In genomic region chr13:49480551-49480950, GRCm38 (mm10) we compare ENCODE assay signal across 8 mouse cellular contexts. TPM values are rescaled to one million over a fixed set of nuclear protein-coding genes. Genes with fewer than 3 reads are reported as not detected.
DNase-seq lines count a peak whose midpoint lies in the region; ATAC-seq and TF ChIP-seq lines count a peak whose summit lies in the region.

No protein-coding gene starts in this region.

- no peak overlapping the region for H3K9ac ChIP-seq in forebrain, embryonic 13.5 days
- H3K9ac ChIP-seq in limb, embryonic 12.5 days (replicated peaks): no peak overlapping the region
- no peak overlapping the region for H3K9ac ChIP-seq in heart, embryonic 16.5 days (ENCODE audit: low read length)
- no peak overlapping the region for H3K9ac ChIP-seq in midbrain, embryonic 16.5 days (ENCODE audit: low read depth, low read length)

- H3K9me3 ChIP-seq in forebrain, embryonic 13.5 days (replicated peaks): no peaks in the 10 kb centered on the region
- no peaks in the 10 kb centered on the region for H3K9me3 ChIP-seq in forebrain, embryonic 10.5 days
- no peaks in the 10 kb centered on the region for H3K9me3 ChIP-seq in limb, embryonic 12.5 days
- H3K9me3 ChIP-seq in limb, embryonic 10.5 days (replicated peaks): no peaks in the 10 kb centered on the region
- H3K9me3 ChIP-seq in heart, embryonic 16.5 days (replicated peaks; ENCODE audit: control insufficient read depth, low read length): no peaks in the 10 kb centered on the region
- no peaks in the 10 kb centered on the region for H3K9me3 ChIP-seq in midbrain, embryonic 16.5 days (replicated peaks; ENCODE audit: control insufficient read depth, low read length, poor library complexity, severe bottlenecking)

- no peaks in the 10 kb centered on the region for H3K27me3 ChIP-seq in forebrain, embryonic 13.5 days
- H3K27me3 ChIP-seq in forebrain, embryonic 10.5 days (ENCODE audit: poor library complexity, severe bottlenecking): no peaks in the 10 kb centered on the region
- H3K27me3 ChIP-seq in limb, embryonic 12.5 days: no peaks in the 10 kb centered on the region
- no peaks in the 10 kb centered on the region for H3K27me3 ChIP-seq in limb, embryonic 10.5 days (ENCODE audit: low read depth, poor library complexity, severe bottlenecking)
- H3K27me3 ChIP-seq in heart, embryonic 16.5 days (ENCODE audit: control insufficient read depth, insufficient read depth, low read length): no peaks in the 10 kb centered on the region
- H3K27me3 ChIP-seq in small intestine, adult 2 months (ENCODE audit: control insufficient read depth, insufficient read depth, low read length): no peaks in the 10 kb centered on the region
- H3K27me3 ChIP-seq in midbrain, embryonic 16.5 days (ENCODE audit: control insufficient read depth, insufficient read depth, low read depth, low read length): no peaks in the 10 kb centered on the region

- DNase-seq in forebrain, embryonic 10.5 days (ENCODE audit: extremely low spot score, low spot score): no peak
- no peak for DNase-seq in limb, embryonic 10.5 days (ENCODE audit: low spot score)
- DNase-seq in urinary bladder, postnatal 25 days (ENCODE audit: low spot score): no peak

- no peak overlapping the region for H3K27ac ChIP-seq in forebrain, embryonic 13.5 days
- H3K27ac ChIP-seq in forebrain, embryonic 10.5 days: no peak overlapping the region
- H3K27ac ChIP-seq in limb, embryonic 12.5 days: peak overlapping the region; percentile 84
- H3K27ac ChIP-seq in limb, embryonic 10.5 days: no peak overlapping the region
- peak overlapping the region; percentile 72 for H3K27ac ChIP-seq in heart, embryonic 16.5 days (ENCODE audit: low read length)
- H3K27ac ChIP-seq in small intestine, adult 2 months (ENCODE audit: insufficient read depth, low read depth, low read length): peak overlapping the region; percentile 83
- H3K27ac ChIP-seq in midbrain, embryonic 16.5 days (ENCODE audit: low read length): no peak overlapping the region

- H3K4me2 ChIP-seq in forebrain, embryonic 13.5 days: no peak overlapping the region
- no peak overlapping the region for H3K4me2 ChIP-seq in limb, embryonic 12.5 days
- no peak overlapping the region for H3K4me2 ChIP-seq in heart, embryonic 16.5 days (ENCODE audit: low read depth, low read length)
- H3K4me2 ChIP-seq in midbrain, embryonic 16.5 days (ENCODE audit: low read length): no peak overlapping the region

- no peaks in the 10 kb centered on the region for H3K36me3 ChIP-seq in forebrain, embryonic 13.5 days (ENCODE audit: poor library complexity, severe bottlenecking)
- no peaks in the 10 kb centered on the region for H3K36me3 ChIP-seq in forebrain, embryonic 10.5 days (replicated peaks)
- no peaks in the 10 kb centered on the region for H3K36me3 ChIP-seq in limb, embryonic 12.5 days
- H3K36me3 ChIP-seq in limb, embryonic 10.5 days: no peaks in the 10 kb centered on the region
- H3K36me3 ChIP-seq in heart, embryonic 16.5 days (ENCODE audit: control insufficient read depth, insufficient read depth): no peaks in the 10 kb centered on the region
- H3K36me3 ChIP-seq in small intestine, adult 2 months (ENCODE audit: control insufficient read depth, insufficient read depth, low read length): no peaks in the 10 kb centered on the region
- no peaks in the 10 kb centered on the region for H3K36me3 ChIP-seq in midbrain, embryonic 16.5 days (ENCODE audit: control insufficient read depth, insufficient read depth, low read length)

- H3K4me1 ChIP-seq in forebrain, embryonic 13.5 days: 0 out of 2 replicates have a peak, but pooled peaks cover 2% of the 10 kb centered on the region
- H3K4me1 ChIP-seq in forebrain, embryonic 10.5 days: no peaks in the 10 kb centered on the region
- H3K4me1 ChIP-seq in limb, embryonic 12.5 days (replicated peaks): peaks cover 18% of the 10 kb centered on the region
- H3K4me1 ChIP-seq in limb, embryonic 10.5 days: no peaks in the 10 kb centered on the region
- H3K4me1 ChIP-seq in heart, embryonic 16.5 days (ENCODE audit: control insufficient read depth, insufficient read depth, low read length): peaks cover 14% of the 10 kb centered on the region
- no peaks in the 10 kb centered on the region for H3K4me1 ChIP-seq in small intestine, adult 2 months (ENCODE audit: control insufficient read depth, insufficient read depth, insufficient read length, low read length)
- H3K4me1 ChIP-seq in midbrain, embryonic 16.5 days (ENCODE audit: control insufficient read depth, insufficient read depth, low read length): no peaks in the 10 kb centered on the region

- no peak for TF ChIP-seq POLR2A in small intestine, adult 2 months (IDR thresholded peaks at IDR 0.05; ENCODE audit: low read depth, low read length)

- peak; percentile 67 for ATAC-seq in forebrain, embryonic 13.5 days
- peak; percentile 56; the same call in 1 of the 2 replicates for ATAC-seq in limb, embryonic 12.5 days (ENCODE audit: insufficient number of reproducible peaks, insufficient read depth, low FRiP score, low TSS enrichment, low read depth)
- ATAC-seq in heart, embryonic 16.5 days (replicated peaks; ENCODE audit: extremely low read depth, insufficient read depth, low FRiP score): no peak
- no peak for ATAC-seq in midbrain, embryonic 16.5 days

- WGBS in forebrain, embryonic 13.5 days: 47% methylated on average over 5 of the region's 5 CpGs
- WGBS in forebrain, embryonic 10.5 days: 74% methylated on average over 5 of the region's 5 CpGs
- WGBS in limb, embryonic 12.5 days: 51% methylated on average over 5 of the region's 5 CpGs
- 80% methylated on average over 5 of the region's 5 CpGs for WGBS in limb, embryonic 10.5 days
- WGBS in heart, embryonic 16.5 days: 46% methylated on average over 5 of the region's 5 CpGs
- WGBS in small intestine, adult 2 months: 64% methylated on average over 5 of the region's 5 CpGs
- 61% methylated on average over 5 of the region's 5 CpGs for WGBS in midbrain, embryonic 16.5 days

- TF ChIP-seq CTCF in small intestine, adult 2 months (IDR thresholded peaks at IDR 0.05; ENCODE audit: extremely low read depth, insufficient read length, insufficient replicate concordance, low read depth, low read length): no peak

- H3K4me3 ChIP-seq in forebrain, embryonic 13.5 days: no peak overlapping the region
- no peak overlapping the region for H3K4me3 ChIP-seq in forebrain, embryonic 10.5 days
- no peak overlapping the region for H3K4me3 ChIP-seq in limb, embryonic 12.5 days (replicated peaks)
- no peak overlapping the region for H3K4me3 ChIP-seq in limb, embryonic 10.5 days
- no peak overlapping the region for H3K4me3 ChIP-seq in heart, embryonic 16.5 days (ENCODE audit: low read length)
- H3K4me3 ChIP-seq in small intestine, adult 2 months (ENCODE audit: low read depth, low read length): no peak overlapping the region
- no peak overlapping the region for H3K4me3 ChIP-seq in midbrain, embryonic 16.5 days (ENCODE audit: low read depth, low read length)

RNA-seq across cellular contexts. Expression of gene Tes3-ps, which starts 12.6 kb away (rescaled TPM):
- polyA plus RNA-seq in forebrain, embryonic 13.5 days (2015; fragmentation: Nextera tagmentation; extraction: Ambion mirVana): 1.2 and 1.3 TPM in 2 replicates
- 1.5 and 1.8 TPM in 2 replicates for polyA plus RNA-seq in forebrain, embryonic 10.5 days (2016; fragmentation: Nextera tagmentation; extraction: Ambion mirVana)
- polyA plus RNA-seq in limb, embryonic 12.5 days (2016; fragmentation: Nextera tagmentation; extraction: Ambion mirVana): 1.1 and 1.6 TPM in 2 replicates
- polyA plus RNA-seq in limb, embryonic 10.5 days (2016; fragmentation: Nextera tagmentation; extraction: Ambion mirVana): 1.0 and 1.5 TPM in 2 replicates
- 0.74 and 1.1 TPM in 2 replicates for polyA plus RNA-seq in heart, embryonic 16.5 days (2015; fragmentation: Nextera tagmentation; extraction: Ambion mirVana)
- polyA plus RNA-seq in small intestine, adult 2 months (2012; rRNA removed): not detected in 2 replicates
- 0.53 and 0.55 TPM in 2 replicates for polyA plus RNA-seq in midbrain, embryonic 16.5 days (2015; fragmentation: Nextera tagmentation; extraction: Ambion mirVana)

RNA-seq across cellular contexts. Expression of gene Ecm2, which starts 24.1 kb away (rescaled TPM):
- polyA plus RNA-seq in forebrain, embryonic 13.5 days (2015; fragmentation: Nextera tagmentation; extraction: Ambion mirVana): 0.96 and 1.3 TPM in 2 replicates
- polyA plus RNA-seq in forebrain, embryonic 10.5 days (2016; fragmentation: Nextera tagmentation; extraction: Ambion mirVana): 0.34 and 0.63 TPM in 2 replicates
- 0.51 and 0.55 TPM in 2 replicates for polyA plus RNA-seq in limb, embryonic 12.5 days (2016; fragmentation: Nextera tagmentation; extraction: Ambion mirVana)
- 0.21 and 0.45 TPM in 2 replicates for polyA plus RNA-seq in limb, embryonic 10.5 days (2016; fragmentation: Nextera tagmentation; extraction: Ambion mirVana)
- 5.0 and 5.8 TPM in 2 replicates for polyA plus RNA-seq in heart, embryonic 16.5 days (2015; fragmentation: Nextera tagmentation; extraction: Ambion mirVana)
- 0.17 and 0.19 TPM in 2 replicates for polyA plus RNA-seq in small intestine, adult 2 months (2012; rRNA removed)
- polyA plus RNA-seq in midbrain, embryonic 16.5 days (2015; fragmentation: Nextera tagmentation; extraction: Ambion mirVana): 1.8 and 1.9 TPM in 2 replicates

RNA-seq across cellular contexts. Expression of gene Ippk, which starts 59.5 kb away (rescaled TPM):
- polyA plus RNA-seq in forebrain, embryonic 13.5 days (2015; fragmentation: Nextera tagmentation; extraction: Ambion mirVana): 14.1 and 16.1 TPM in 2 replicates
- 18.7 and 20.4 TPM in 2 replicates for polyA plus RNA-seq in forebrain, embryonic 10.5 days (2016; fragmentation: Nextera tagmentation; extraction: Ambion mirVana)
- polyA plus RNA-seq in limb, embryonic 12.5 days (2016; fragmentation: Nextera tagmentation; extraction: Ambion mirVana): 14.7 and 16.4 TPM in 2 replicates
- 17.3 and 21.0 TPM in 2 replicates for polyA plus RNA-seq in limb, embryonic 10.5 days (2016; fragmentation: Nextera tagmentation; extraction: Ambion mirVana)
- polyA plus RNA-seq in heart, embryonic 16.5 days (2015; fragmentation: Nextera tagmentation; extraction: Ambion mirVana): 11.1 and 11.8 TPM in 2 replicates
- 2.6 TPM in 2 replicates for polyA plus RNA-seq in small intestine, adult 2 months (2012; rRNA removed)
- 13.2 and 14.1 TPM in 2 replicates for polyA plus RNA-seq in midbrain, embryonic 16.5 days (2015; fragmentation: Nextera tagmentation; extraction: Ambion mirVana)

Comparison
In these comparisons a context has a peak if more than half of its experiments do, and no peak if none do; other contexts are left out.
1. H3K27ac ChIP-seq: peak in limb, embryonic 12.5 days (single experiment), heart, embryonic 16.5 days (single experiment) and small intestine, adult 2 months (single experiment); none in forebrain, embryonic 13.5 days (single experiment), forebrain, embryonic 10.5 days (single experiment), limb, embryonic 10.5 days (single experiment) and midbrain, embryonic 16.5 days (single experiment).
2. ATAC-seq: peak in forebrain, embryonic 13.5 days (single experiment) and limb, embryonic 12.5 days (single experiment); none in heart, embryonic 16.5 days (single experiment) and midbrain, embryonic 16.5 days (single experiment).